Mouse (Mus musculus): ENCODE results near the gene Rnf181. TPM values are rescaled to one million over a fixed set of nuclear protein-coding genes. Genes with fewer than 3 reads are reported as not detected.

The Rnf181 gene
- 157 TPM for polyA plus RNA-seq (2017; shearing (Covaris generic))

DNA sequence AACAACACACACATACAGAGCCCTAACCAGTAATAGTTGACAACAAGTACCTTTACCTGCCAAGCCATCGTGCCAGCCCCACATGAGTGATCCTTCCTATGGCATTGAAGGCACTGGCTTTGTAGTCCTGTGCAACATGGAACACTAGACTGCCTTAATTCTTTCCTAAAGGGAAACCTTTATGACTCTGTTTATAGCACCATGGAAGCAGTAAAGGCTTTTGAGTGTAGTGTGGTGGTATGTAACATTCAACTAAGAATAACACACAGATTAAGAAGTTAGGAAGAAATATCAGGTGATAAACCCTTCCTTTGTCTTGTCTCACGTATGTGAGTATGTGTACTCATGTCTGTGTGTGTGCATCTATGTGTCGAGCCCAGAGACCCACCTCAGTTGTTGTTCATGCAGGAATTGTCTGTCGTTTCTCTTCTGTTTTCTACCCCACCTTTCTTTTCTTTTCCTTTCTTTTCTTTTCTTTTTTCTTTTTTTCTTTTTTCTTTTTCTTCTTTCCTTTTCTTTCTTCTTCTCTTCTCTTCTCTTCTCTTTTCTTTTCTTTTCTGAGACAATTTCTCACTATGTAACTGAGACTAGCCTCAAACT lies at the start of gene Rnf181:
TSS of gene Rnf181 (minus strand) at position 113 of the 600 bp plus-strand sequence.

DNA sequence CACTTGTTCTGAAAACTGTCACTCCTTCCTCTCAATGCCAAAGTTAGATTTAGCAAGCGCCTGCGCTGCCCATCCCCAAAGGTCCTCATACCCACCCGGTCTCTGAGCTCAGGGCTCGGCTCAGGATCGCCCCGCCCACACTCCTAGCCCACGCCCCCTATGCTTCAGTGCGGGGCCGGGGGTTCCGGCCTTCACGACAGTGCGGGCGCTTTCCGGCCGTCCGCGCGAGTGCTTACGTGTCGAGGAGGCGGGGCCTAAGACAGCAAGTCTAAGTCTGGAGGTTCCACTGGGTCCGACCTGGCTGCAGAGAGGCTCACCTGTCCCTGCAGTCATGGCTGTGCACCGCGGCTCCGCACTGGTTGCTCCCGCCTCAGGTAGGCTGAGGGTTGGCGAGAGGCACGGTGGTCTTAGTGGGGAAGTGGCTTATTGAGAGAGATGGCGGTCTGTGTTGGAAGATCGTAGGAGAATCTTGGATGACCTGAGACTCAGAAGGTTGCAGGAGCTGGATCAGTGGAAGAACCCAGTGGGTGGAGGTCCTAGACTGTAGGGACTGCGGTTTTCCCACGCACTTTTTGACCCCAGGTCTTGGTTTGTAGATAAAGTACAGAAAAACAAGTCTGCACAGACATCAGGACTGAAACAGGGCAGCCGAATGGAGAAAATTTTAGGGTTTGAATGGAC lies 47.5 kb upstream of the Rnf181 start, which contains the start of gene Ggcx:
TSS of gene Ggcx (plus strand) at position 233 of the 681 bp plus-strand sequence.

GRCm38 (mm10) chr6:72389941-72390771 lies 23.4 kb upstream of the Rnf181 start, which contains the start of gene Vamp8:
Gene Vamp8, minus strand, starts transcription at chr6:72390703.

GRCm38 (mm10) chr6:72380131-72380770 lies 13.5 kb upstream of the Rnf181 start, which contains the start of gene Vamp5:
Gene Vamp5, minus strand, starts transcription at chr6:72380468.

GRCm38 (mm10) chr6:72355066-72355911 lies 11.5 kb downstream of the Rnf181 start, which contains the start of gene Tmem150a:
Gene Tmem150a, plus strand, starts transcription at chr6:72355447.

GRCm38 (mm10) chr6:72347166-72347941 lies 19.4 kb downstream of the Rnf181 start, which contains the start of gene 0610030E20Rik:
Gene 0610030E20Rik, plus strand, starts transcription at chr6:72347317.

GRCm38 (mm10) chr6:72345074-72345567 lies 21.6 kb downstream of the Rnf181 start, which contains the start of gene Usp39:
Gene Usp39, minus strand, starts transcription at chr6:72345184.

Other genes with a start within 250 kb of the Rnf181 start
- gene Atoh8, start 131.4 kb downstream of the Rnf181 start, polyA plus RNA-seq (2017; shearing (Covaris generic)), result not detected
- not detected for gene Sftpb, start 62.3 kb downstream of the Rnf181 start, polyA plus RNA-seq (2017; shearing (Covaris generic))
- 26.7 TPM for gene Usp39, start 21.8 kb downstream of the Rnf181 start, polyA plus RNA-seq (2017; shearing (Covaris generic))
- gene 0610030E20Rik, start 19.6 kb downstream of the Rnf181 start, polyA plus RNA-seq (2017; shearing (Covaris generic)), result 45.7 TPM
- 0.59 TPM for gene Tmem150a, start 11.5 kb downstream of the Rnf181 start, polyA plus RNA-seq (2017; shearing (Covaris generic))
- gene Vamp5, start 13.5 kb upstream of the Rnf181 start, polyA plus RNA-seq (2017; shearing (Covaris generic)), result 64.9 TPM
- 303 TPM for gene Vamp8, start 23.7 kb upstream of the Rnf181 start, polyA plus RNA-seq (2017; shearing (Covaris generic))
- gene Ggcx, start 47.4 kb upstream of the Rnf181 start, polyA plus RNA-seq (2017; shearing (Covaris generic)), result 12.6 TPM
- gene Mat2a, start 72.6 kb upstream of the Rnf181 start, polyA plus RNA-seq (2017; shearing (Covaris generic)), result 449 TPM
- not detected for gene Sh2d6, start 154.8 kb upstream of the Rnf181 start, polyA plus RNA-seq (2017; shearing (Covaris generic))
- 621 TPM for gene Capg, start 177.4 kb upstream of the Rnf181 start, polyA plus RNA-seq (2017; shearing (Covaris generic))
- gene Elmod3, start 231.5 kb upstream of the Rnf181 start, polyA plus RNA-seq (2017; shearing (Covaris generic)), result 25.9 TPM
- 5.3 TPM for gene Retsat, start 231.5 kb upstream of the Rnf181 start, polyA plus RNA-seq (2017; shearing (Covaris generic))

Measured in inflammation-experienced regulatory T-cells, adult 16 weeks (primary cell).